Mouse (Mus musculus): Measurements from ENCODE around the gene Rfc2.

Rfc2 gene

DNA sequence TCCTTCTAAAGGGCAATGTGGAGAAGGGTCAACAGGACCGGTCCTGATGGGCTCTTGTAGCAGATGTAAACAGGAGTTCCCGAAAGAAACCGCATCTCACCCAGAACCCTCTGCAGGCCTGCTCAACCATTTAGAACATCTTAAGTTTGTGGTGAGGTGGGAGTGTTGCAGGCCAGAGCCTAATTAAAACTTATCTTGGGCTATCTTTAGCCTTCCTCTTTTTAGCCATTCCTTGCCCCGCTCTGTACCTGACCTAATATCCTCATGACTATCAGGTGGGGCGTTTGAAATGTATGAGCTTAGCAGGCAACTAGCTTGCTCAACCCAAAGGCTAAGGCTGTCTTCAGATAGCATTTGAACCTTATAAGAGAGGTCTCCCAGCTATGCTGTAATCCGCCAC, 15.5 kb upstream of the Rfc2 start:
- DNase-seq (ENCODE audit: low read depth, low spot score) = no peak

GRCm38 (mm10) chr5:134567445-134567844, 13.7 kb upstream of the Rfc2 start:
- DNase-seq (ENCODE audit: low read depth, low spot score) = no peak

- DNase-seq (ENCODE audit: low read depth, low spot score) = no peak
These were observed 13.1 kb upstream of the Rfc2 start for GRCm38 (mm10) chr5:134568030-134568429.

GRCm38 (mm10) chr5:134568964-134569491, 12.1 kb upstream of the Rfc2 start:
- DNase-seq (ENCODE audit: low read depth, low spot score) = no peak

GRCm38 (mm10) chr5:134571730-134572507, 9.2 kb upstream of the Rfc2 start:
- DNase-seq (ENCODE audit: low read depth, low spot score) = peak; percentile 72

DNA sequence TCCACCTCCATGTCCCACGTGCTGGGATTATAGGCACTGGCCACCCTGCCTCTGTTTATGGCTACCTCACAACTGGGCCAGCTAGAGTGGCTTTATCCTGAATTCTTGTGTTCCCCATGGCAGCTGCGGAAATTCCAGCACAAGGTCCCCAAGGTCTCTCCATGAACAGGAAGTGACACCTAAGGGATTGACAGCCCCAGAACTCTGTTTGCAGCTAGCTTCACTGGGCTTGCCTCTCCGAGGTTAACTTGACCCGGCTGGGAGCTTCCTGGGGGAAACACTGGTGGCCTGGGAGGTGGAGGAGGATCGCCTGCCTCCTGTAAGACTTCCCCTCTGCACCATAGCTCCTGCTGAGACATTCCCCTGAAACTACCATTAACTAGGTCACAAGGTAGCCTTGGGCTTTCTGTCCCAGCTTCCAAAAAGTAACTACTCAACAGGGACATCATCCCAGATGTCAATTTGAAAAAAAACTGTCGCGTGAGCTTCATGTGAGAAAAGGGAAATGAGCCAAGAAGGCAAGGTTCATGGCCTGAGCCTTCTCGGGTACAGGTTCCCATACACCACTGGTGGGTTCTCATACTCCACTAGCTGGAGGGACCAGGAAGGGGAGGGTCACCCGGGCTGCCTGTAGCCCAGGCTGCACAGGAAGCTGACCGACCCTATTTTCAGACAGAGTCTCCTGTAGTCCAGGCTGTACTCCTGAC, 8.5 kb upstream of the Rfc2 start:
- no peak for DNase-seq (ENCODE audit: low read depth, low spot score)

DNA sequence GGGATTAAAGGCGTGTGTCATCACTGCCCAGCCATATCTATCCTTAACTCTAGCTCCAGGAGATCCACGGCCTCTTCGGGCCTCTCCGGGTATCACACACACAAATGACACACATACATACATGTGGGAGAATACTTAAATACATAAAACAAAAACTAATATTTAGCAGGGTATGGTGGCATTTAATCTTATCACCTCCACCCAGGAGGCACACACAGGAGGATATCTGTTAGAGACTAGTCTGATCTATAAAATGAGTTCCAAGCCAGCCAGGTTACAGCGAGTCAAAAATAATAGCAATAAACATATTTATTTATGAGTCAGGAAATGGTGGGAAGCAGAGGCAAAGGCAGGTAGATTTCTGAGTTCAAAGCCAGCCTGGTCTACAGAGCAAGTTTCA, 5.3 kb upstream of the Rfc2 start:
- DNase-seq (ENCODE audit: low read depth, low spot score) = no peak

- DNase-seq (ENCODE audit: low read depth, low spot score) = no peak
These were observed 4.5 kb upstream of the Rfc2 start for GRCm38 (mm10) chr5:134576517-134577220.

DNA sequence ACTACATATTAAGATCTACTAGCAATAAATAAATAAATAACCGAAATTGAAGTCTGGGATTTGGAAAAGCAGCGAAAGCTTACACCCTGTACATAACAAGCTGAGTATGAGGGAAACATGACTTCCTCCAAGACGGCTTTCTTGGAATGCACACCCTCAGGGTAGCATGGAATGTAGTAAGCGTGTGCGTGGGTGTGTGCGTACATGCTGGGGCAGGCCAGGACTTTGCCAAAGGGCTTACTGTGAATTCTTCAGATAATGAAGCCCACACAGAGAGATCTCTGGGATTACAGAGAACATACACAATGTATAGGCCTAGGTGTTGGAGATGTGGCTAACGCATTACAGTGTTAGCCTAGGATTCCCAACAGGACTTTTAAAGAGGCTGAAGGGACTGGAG, 3.6 kb upstream of the Rfc2 start:
- DNase-seq (ENCODE audit: low read depth, low spot score) = no peak

GRCm38 (mm10) chr5:134579135-134579534, 2.0 kb upstream of the Rfc2 start:
- no peak for DNase-seq (ENCODE audit: low read depth, low spot score)

DNA sequence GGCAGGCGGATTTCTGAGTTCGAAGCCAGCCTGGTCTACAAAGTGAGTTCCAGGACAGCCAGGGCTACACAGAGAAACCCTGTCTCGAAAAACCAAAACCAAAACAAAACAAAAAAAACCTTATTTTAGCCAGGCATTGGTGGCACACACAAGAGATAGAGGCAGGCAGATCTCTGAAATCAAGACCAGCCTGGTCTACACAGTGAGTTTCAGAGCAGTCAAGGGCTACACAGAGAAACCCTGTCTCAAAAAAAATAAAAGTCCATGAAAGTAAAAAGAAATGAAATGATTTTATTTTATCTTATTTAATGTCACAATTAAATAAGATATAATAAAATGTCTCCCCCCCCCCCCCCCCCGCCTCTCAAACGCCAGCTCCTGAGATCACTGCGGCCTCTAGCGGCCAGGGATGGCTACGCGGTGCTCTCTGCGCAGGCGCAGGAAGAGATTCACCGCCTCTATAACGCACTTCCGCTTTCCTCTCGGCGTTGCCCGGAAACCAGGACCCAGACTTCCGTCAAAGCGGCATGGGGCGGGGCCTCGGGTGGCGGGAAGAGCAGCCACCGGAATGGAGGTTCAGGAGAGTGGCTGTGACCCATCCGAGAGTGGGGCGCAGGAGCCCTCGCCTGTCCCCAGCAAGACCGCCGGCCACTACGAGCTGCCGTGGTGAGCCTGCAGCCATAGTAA, 1.2 kb downstream of the Rfc2 start:
- DNase-seq (ENCODE audit: low read depth, low spot score) = peak; percentile 98

GRCm38 (mm10) chr5:134583006-134583883, 2.1 kb downstream of the Rfc2 start:
- no peak for DNase-seq (ENCODE audit: low read depth, low spot score)

- no peak for DNase-seq (ENCODE audit: low read depth, low spot score)
These were observed 2.7 kb downstream of the Rfc2 start for GRCm38 (mm10) chr5:134583884-134584213.

DNA sequence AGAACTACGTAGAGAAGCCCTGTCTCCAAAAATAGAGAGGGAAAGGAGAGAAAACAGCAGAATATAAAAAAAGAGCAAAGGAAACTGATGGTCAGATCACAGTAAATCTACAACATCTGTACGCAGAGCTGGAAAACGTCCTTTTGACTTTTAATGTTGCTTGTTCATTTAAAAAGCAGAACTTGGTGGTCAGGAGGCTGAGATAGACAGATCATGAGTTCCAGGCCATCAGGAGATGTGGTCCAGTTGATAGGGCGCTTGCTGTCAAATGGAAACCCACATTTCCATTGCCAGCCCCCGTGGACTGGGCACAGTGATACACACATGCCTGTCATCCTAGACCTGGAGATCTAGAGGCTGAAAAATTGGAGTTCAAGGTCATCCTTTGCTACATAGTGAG, 3.6 kb downstream of the Rfc2 start:
- DNase-seq (ENCODE audit: low read depth, low spot score) = no peak

DNA sequence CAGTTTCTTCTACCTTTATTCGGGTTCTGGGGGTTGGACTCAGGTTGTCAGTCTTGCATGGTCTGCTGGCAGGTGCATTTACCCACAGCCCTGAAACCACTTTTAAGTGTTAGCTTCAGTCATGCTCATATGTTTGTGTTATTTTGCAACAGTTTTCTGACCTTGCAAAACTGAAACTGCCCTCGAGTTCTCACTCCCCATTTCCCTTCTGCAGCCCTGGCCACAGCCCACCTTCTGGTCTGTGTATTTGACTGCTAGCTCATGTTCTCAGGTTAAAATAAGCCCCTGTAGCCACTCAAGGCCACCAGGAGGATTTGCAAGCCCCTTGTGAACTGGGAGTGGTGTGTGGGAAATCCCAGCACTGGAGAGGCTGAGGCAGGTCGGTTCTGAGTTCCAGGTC, 8.7 kb downstream of the Rfc2 start:
- no peak for DNase-seq (ENCODE audit: low read depth, low spot score)

GRCm38 (mm10) chr5:134592026-134592581, 10.9 kb downstream of the Rfc2 start:
- DNase-seq (ENCODE audit: low read depth, low spot score) = no peak

DNA sequence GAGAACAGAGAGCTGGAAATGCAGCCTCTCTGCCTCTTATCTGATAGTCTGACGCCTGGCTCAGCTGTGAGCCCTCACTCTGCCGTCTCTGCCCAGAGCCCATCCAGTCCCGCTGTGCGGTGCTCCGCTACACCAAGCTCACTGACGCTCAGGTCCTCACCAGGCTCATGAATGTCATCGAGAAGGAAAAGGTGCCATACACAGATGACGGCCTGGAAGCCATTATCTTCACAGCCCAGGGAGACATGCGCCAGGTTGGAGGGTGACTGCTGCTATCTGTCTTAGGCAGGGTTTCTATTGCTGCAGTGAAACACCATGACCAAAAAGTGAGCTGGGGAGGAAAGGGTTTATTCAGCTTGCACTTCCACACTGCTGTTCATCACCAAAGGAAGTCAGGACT, 11.9 kb downstream of the Rfc2 start:
- DNase-seq (ENCODE audit: low read depth, low spot score) = no peak

GRCm38 (mm10) chr5:134597711-134598110, 16.5 kb downstream of the Rfc2 start:
- DNase-seq (ENCODE audit: low read depth, low spot score) = no peak

DNA sequence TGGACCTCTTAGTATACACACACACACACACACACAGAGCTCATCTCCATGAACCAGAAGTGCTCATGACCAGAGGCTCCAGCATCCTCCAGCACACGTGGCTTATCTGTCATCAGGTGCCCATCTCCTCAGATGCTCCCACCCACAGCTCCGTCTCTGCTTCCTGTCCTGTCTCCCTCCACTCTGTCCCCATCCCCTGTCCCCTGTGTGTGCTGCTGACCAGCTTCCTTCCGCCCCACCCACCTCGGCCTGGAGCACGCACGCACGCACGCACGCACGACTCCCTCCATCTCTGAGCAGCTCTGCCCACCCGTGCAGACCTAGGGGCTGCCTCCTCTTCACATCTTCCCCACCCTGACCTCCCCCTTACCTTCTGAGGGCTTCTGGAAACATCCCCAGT, 23.2 kb downstream of the Rfc2 start:
- no peak for DNase-seq (ENCODE audit: low read depth, low spot score)

GRCm38 (mm10) chr5:134606314-134606713, 25.1 kb downstream of the Rfc2 start:
- no peak for DNase-seq (ENCODE audit: low read depth, low spot score)

DNA sequence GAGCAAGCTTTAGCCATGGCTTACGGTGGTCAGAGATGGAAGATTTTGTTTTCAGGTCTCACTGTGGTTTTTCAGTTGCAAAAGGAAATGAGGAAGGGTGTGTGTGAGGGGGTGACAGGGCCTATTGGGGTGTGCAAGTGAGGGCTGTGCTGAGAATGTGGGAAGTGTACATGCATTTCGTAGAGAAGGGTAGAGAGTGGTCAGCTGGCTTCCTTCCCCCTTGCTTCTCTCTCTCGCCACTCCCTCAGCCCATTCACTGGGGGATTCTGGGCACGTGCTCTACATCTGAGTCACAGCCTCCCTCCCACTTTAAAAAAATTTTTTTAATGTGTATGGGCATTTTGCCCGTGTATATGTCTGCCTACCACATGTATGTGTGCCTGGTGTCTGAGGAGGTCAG, 26.0 kb downstream of the Rfc2 start:
- DNase-seq (ENCODE audit: low read depth, low spot score) = no peak

Data from forelimb bud, embryonic 11.5 days (tissue).